Mouse (Mus musculus) forebrain, embryonic 11.5 days (tissue): ENCODE data around the gene Gng12. TPM values are rescaled to one million over a fixed set of nuclear protein-coding genes. Genes with fewer than 3 reads are reported as not detected.

Experiments used
- ATAC-seq: fragments of 200-750 bp; cut with Nextera tagmentation; replicated peaks from 2 replicates; pipeline ENCODE4 v1.8.0; 2017; ENCODE audit warnings: moderate TSS enrichment; ENCODE audit not compliant: low FRiP score
- DNase-seq: peaks from one replicate; pipeline ENCODE4 v3.0.0-alpha.2; 2017; ENCODE audit warnings: low spot score
- H3K27ac ChIP-seq: fragments of 300-500 bp; sonication (generic); 2 replicates; pipeline ENCODE4 v1.5.1; 2014; ENCODE audit warnings: low read depth, low read length
- H3K27me3 ChIP-seq: fragments of 300-500 bp; sonication (generic); 2 replicates; pipeline ENCODE4 v1.6.1; 2014; ENCODE audit warnings: mild to moderate bottlenecking, low read length, mixed read lengths; ENCODE audit not compliant: control insufficient read depth, insufficient read depth
- H3K36me3 ChIP-seq: fragments of 300-500 bp; sonication (generic); 2 replicates; pipeline ENCODE4 v1.6.1; 2014; ENCODE audit warnings: mild to moderate bottlenecking, low read length, moderate library complexity, mixed read lengths; ENCODE audit not compliant: control insufficient read depth, insufficient read depth
- H3K4me1 ChIP-seq: fragments of 300-500 bp; sonication (generic); replicated peaks from 2 replicates; pipeline ENCODE4 v1.6.1; 2014; ENCODE audit warnings: low read length, mixed read lengths; ENCODE audit not compliant: control insufficient read depth, insufficient read depth
- H3K4me2 ChIP-seq: fragments of 300-500 bp; sonication (generic); 2 replicates; pipeline ENCODE4 v1.6.1; 2014; ENCODE audit warnings: low read depth, mild to moderate bottlenecking, low read length, moderate library complexity, mixed read lengths; ENCODE audit not compliant: severe bottlenecking
- H3K4me3 ChIP-seq: fragments of 300-500 bp; sonication (generic); 2 replicates; pipeline ENCODE4 v1.5.1; 2014; ENCODE audit warnings: low read depth, low read length
- H3K9ac ChIP-seq: fragments of 300-500 bp; sonication (generic); 2 replicates; pipeline ENCODE4 v1.6.1; 2014; ENCODE audit warnings: low read length
- H3K9me3 ChIP-seq: fragments of 300-500 bp; sonication (generic); 2 replicates; pipeline ENCODE4 v1.6.1; 2016; ENCODE audit warnings: low read length, mixed read lengths; ENCODE audit not compliant: control insufficient read depth
- WGBS: fragments of 180-500 bp; shearing (Covaris S2); extraction: QIAGEN DNeasy Blood & Tissue Kit; methylation state at CpG from one replicate; pipeline ENCODE4 v1.1.7; 2014; 5-methylcytosine and 5-hydroxymethylcytosine counted together
- polyA plus RNA-seq: library from polyadenylated mRNA; unstranded; fragments of >200 nt; fragmentation: Nextera tagmentation; extraction: Ambion mirVana; gene quantifications from 2 replicates; pipeline ENCODE4 v1.2.1, GENCODE M21; 2014

The Gng12 gene
- polyA plus RNA-seq, 1 experiment from 2014 or later, result 46.2 TPM

GRCm38 (mm10) chr6:66942826-66943225, 46.6 kb downstream of the Gng12 start:
- Histone ChIP-seq H3K27me3 (no peaks in the 10 kb centered on the region), H3K36me3 (no peaks in the 10 kb centered on the region), H3K9me3 (no peaks in the 10 kb centered on the region), H3K4me1 (peaks cover 5% of the 10 kb centered on the region; the same call in 1 of the 2 replicates), H3K4me2 (no peak overlapping the region), H3K4me3 (no peak overlapping the region), H3K27ac (no peak overlapping the region), H3K9ac (no peak overlapping the region)
- DNase-seq (no peak), ATAC-seq (no peak)
- 78% methylated on average over 4 of the region's 4 CpGs for WGBS

DNA sequence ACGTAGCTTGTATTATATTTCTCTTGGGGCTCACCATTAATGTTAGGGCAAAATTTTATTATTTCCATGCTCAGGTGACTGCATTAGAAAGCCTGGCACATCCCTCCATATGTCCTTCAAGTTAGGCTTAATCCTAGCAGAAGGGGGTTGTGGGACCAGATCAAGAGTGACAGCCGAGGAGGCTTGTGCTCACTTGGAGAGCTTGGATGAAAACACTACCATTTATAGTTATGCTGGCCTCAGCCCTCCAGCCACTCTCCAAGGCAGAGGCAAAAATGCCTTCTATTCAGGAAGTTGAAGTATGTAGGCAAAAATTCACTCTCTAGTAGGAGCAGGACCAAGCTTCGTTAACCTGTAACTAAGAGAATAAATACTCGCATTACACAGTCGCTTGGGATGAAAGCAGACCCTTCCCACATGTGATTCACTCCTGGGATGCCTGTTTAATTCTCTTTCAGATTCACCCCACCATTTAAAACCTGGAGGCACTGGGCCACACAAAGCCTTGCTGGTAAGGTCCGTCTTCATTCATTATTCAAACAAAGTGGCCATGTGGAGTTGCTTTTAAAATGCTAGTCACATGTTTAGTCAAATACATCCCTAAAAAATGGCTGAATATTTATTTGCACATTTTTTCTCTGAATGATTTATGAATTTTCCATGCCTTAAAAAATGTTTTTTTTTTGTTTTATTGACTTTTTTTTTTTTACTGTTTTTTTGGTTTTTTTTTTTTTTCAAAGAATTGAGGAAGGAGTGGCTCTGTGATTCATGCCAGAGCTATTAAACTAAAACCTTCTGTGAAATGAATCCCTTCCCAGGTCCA, 47.4 kb downstream of the Gng12 start:
- ATAC-seq, result peak; percentile 63
- Histone ChIP-seq H3K4me1 (peaks cover 5% of the 10 kb centered on the region; the same call in 1 of the 2 replicates), H3K27me3 (no peaks in the 10 kb centered on the region), H3K9me3 (no peaks in the 10 kb centered on the region), H3K27ac (no peak overlapping the region), H3K36me3 (no peaks in the 10 kb centered on the region), H3K4me2 (no peak overlapping the region), H3K9ac (no peak overlapping the region), H3K4me3 (no peak overlapping the region)
- 19% methylated on average over 6 of the region's 6 CpGs for WGBS
- no peak for DNase-seq

DNA sequence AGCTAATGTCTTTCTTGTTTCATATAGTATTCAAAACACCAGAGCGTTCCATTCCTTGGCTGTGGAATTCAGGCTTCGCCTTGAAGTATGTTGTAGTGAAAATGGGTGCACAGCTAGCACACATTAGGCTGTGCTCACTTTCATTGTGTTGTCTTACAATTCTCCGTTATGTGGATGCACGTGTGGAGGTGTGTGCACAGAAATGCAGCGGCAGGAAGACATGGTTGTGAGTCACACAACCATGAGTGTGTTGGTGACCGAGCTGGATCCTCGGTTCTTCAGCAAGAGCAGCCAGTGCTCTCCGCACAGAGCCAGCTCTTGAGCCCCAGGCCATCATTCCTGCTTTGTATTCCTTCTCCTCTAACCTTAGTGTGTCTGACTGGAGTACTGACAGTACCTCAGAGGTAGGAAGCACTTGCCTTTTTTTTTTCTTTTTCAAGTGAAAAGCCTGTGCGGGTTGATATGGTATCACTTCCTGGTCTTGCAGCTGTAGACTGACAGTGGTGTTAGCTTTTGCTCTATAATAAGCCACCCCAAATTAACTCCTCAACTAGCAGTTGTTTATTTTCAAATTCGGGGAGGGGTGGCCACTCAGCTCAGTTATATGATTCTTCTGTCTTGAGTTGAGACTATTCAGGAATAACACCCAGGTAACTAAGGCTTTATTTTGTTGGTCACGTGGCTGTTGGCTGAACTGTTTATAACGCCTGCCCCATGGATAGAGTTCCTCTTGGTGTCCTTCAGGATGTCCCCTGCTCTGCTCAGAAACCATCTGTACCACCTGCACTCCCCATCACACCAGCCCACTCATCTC, 48.2 kb downstream of the Gng12 start:
- H3K36me3 ChIP-seq, result no peaks in the 10 kb centered on the region
- no peak overlapping the region for H3K9ac ChIP-seq
- WGBS, result 82% methylated on average over 12 of the region's 12 CpGs
- peaks cover 5% of the 10 kb centered on the region; the same call in 1 of the 2 replicates for H3K4me1 ChIP-seq
- no peaks in the 10 kb centered on the region for H3K9me3 ChIP-seq
- H3K4me2 ChIP-seq, result no peak overlapping the region
- H3K27me3 ChIP-seq, result no peaks in the 10 kb centered on the region
- no peak for DNase-seq
- 0 out of 2 replicates have a peak, but pooled peaks have one; percentile 8 for ATAC-seq
- no peak overlapping the region for H3K4me3 ChIP-seq
- H3K27ac ChIP-seq, result no peak overlapping the region

GRCm38 (mm10) chr6:66945004-66945356, 48.8 kb downstream of the Gng12 start:
- no peaks in the 10 kb centered on the region for H3K27me3 ChIP-seq
- H3K36me3 ChIP-seq, result no peaks in the 10 kb centered on the region
- 69% methylated on average over 5 of the region's 5 CpGs for WGBS
- no peak overlapping the region for H3K9ac ChIP-seq
- H3K4me1 ChIP-seq, result peaks cover 5% of the 10 kb centered on the region; the same call in 1 of the 2 replicates
- no peaks in the 10 kb centered on the region for H3K9me3 ChIP-seq
- H3K4me3 ChIP-seq, result no peak overlapping the region
- no peak overlapping the region for H3K4me2 ChIP-seq
- DNase-seq (no peak), ATAC-seq (no peak)
- H3K27ac ChIP-seq, result no peak overlapping the region

- Histone ChIP-seq H3K27me3 (no peaks in the 10 kb centered on the region), H3K9ac (no peak overlapping the region), H3K4me3 (no peak overlapping the region), H3K4me2 (no peak overlapping the region), H3K27ac (no peak overlapping the region), H3K4me1 (peaks cover 5% of the 10 kb centered on the region; the same call in 1 of the 2 replicates), H3K36me3 (no peaks in the 10 kb centered on the region), H3K9me3 (no peaks in the 10 kb centered on the region)
- 97% methylated on average over 3 of the region's 3 CpGs for WGBS
- DNase-seq, result no peak
- ATAC-seq, result no peak
Measured at GRCm38 (mm10) chr6:66948111-66948510, 51.9 kb downstream of the Gng12 start.

GRCm38 (mm10) chr6:66948848-66949247, 52.7 kb downstream of the Gng12 start:
- Histone ChIP-seq H3K27ac (no peak overlapping the region), H3K9ac (no peak overlapping the region), H3K27me3 (no peaks in the 10 kb centered on the region), H3K36me3 (no peaks in the 10 kb centered on the region), H3K4me1 (no peaks in the 10 kb centered on the region), H3K4me2 (no peak overlapping the region), H3K9me3 (no peaks in the 10 kb centered on the region), H3K4me3 (no peak overlapping the region)
- DNase-seq (no peak), ATAC-seq (no peak)
- 86% methylated on average over 3 of the region's 3 CpGs for WGBS

DNA sequence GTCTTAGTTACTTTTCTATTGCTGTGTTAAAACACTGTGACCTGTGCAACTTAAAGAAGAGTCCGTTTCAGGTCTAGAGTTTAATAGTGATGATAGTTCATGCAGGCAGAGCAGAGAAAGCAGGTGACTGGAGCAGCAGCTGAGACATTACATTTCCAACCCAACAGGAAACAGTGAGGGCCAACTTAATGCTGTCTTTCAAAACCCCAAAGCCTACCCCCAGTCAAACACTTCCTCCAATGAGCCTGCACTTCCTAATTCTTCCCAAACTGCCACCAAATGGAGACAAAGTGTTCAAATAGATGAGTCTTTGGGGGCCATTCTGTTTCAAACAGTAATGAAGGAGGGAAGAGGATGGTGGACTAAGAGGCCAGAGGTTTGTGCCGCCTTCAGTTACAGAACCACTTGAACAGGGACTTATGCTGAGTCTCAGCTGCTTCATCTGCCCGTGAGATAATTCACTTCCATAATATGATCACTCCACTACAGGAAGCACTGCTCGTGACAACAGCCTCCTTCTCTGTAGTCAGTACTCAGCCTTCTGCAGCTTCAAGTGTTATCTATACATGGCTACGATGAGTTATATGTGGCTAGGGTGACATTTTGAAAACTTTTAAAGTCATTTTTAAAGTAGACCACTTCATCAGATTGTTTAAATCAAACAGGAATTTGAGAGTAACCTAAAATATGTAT, 55.7 kb downstream of the Gng12 start:
- H3K4me2 ChIP-seq, result no peak overlapping the region
- DNase-seq (no peak), ATAC-seq (no peak)
- no peaks in the 10 kb centered on the region for H3K4me1 ChIP-seq
- H3K9me3 ChIP-seq, result no peaks in the 10 kb centered on the region
- no peaks in the 10 kb centered on the region for H3K27me3 ChIP-seq
- H3K4me3 ChIP-seq, result no peak overlapping the region
- no peaks in the 10 kb centered on the region for H3K36me3 ChIP-seq
- no peak overlapping the region for H3K9ac ChIP-seq
- WGBS, result 88% methylated on average over 5 of the region's 5 CpGs
- no peak overlapping the region for H3K27ac ChIP-seq

- Histone ChIP-seq H3K4me3 (no peak overlapping the region), H3K27me3 (no peaks in the 10 kb centered on the region), H3K9me3 (no peaks in the 10 kb centered on the region), H3K9ac (no peak overlapping the region), H3K36me3 (no peaks in the 10 kb centered on the region), H3K4me2 (no peak overlapping the region), H3K27ac (no peak overlapping the region), H3K4me1 (no peaks in the 10 kb centered on the region)
- 90% methylated on average over 11 of the region's 11 CpGs for WGBS
- DNase-seq (no peak), ATAC-seq (no peak)
Measured at GRCm38 (mm10) chr6:66953951-66954519, 57.8 kb downstream of the Gng12 start.
